Mouse (Mus musculus): ENCODE data around the gene Ttc22. TPM values are rescaled to one million over a fixed set of nuclear protein-coding genes. Genes with fewer than 3 reads are reported as not detected.

Ttc22 gene
- polyA plus RNA-seq, 1 experiment from 2014 or later, result 5.7 TPM

DNA sequence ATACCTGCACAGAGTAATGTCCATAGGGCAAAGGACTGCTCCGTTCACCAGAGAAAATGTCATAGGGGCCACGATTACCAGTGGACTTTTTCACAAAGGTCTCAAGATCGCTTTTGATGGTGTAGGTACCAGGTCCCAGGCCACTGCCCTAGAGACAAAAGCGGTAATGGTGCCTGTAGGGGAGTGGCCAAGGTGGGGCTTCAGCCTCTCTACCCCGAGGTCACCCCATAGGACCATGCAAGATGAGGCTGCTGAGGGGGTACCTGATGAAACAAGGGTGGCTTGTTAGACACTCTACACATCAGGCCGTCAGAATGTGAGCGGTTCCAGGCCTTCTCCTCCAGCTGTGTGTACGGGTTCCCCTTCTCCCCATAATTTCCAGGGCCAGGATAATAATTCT lies 9.1 kb upstream of the Ttc22 start:
- H3K9ac ChIP-seq (ENCODE audit: low read depth, low read length), result no peak overlapping the region
- no peak overlapping the region for H3K4me3 ChIP-seq (ENCODE audit: low read length)
- no peak overlapping the region for H3K27ac ChIP-seq (ENCODE audit: low read depth, low read length)
- H3K9me3 ChIP-seq (ENCODE audit: control insufficient read depth, low read length), result no peaks in the 10 kb centered on the region
- H3K36me3 ChIP-seq (ENCODE audit: control insufficient read depth, insufficient read depth, low read length), result no peaks in the 10 kb centered on the region
- peaks cover 6% of the 10 kb centered on the region; the same call in 1 of the 2 replicates for H3K4me1 ChIP-seq (ENCODE audit: control insufficient read depth, insufficient read depth, low read length)
- no peaks in the 10 kb centered on the region for H3K27me3 ChIP-seq (ENCODE audit: control insufficient read depth, insufficient read depth, low read length)
- 81% methylated on average over 8 of the region's 8 CpGs for WGBS
- no peak for ATAC-seq (ENCODE audit: low FRiP score, low TSS enrichment)
- H3K4me2 ChIP-seq (replicated peaks; ENCODE audit: low read depth, low read length), result no peak overlapping the region

DNA sequence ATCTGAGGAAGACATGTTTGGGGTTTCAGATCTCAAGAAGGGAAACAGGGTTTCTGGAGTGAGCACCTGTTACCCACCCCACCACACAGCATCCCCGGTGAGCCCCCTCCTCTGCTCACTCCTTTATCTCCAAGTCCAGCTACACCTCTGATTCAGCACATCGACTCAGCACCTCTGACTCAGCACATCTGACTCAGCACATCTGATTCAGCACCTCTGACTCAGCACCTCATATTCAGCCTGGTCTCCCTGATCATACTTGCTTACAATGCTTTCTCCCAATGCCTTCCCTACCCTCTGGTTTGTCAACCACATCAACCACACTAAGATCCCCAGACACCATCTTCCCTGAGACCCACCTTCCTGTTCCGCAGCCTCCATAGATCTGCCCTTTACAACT lies 8.7 kb upstream of the Ttc22 start:
- WGBS, result 80% methylated on average over 3 of the region's 3 CpGs

DNA sequence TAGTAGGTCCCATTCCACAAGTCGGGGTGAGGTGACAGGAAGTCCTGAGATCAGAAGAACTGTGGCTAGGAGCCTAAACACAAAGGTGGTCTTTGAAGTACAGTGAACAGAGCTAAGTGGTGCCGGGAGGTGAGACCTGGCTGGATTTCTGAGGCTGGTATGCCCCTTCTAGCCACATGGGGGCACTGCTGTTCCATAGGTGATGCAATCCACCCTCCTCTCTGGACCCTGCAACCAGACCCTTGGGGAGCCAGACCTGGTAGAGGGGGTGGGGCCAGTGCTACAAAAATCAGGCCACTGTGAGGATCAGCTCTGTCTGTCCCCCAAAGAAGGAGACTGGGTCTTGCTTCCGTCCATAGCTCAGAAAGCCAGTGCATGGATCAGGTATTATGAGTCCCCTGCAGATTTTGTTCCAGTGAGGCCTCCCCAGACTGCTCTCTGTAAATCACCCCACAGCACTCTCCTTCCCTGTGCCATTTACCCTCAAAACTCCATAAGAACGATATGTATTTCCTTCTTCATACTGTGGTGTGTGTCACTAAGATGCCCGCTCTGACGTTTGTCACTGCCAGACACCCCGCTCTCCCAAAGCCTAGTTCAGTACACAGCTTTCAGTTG lies 7.9 kb upstream of the Ttc22 start:
- 42% methylated on average over 7 of the region's 7 CpGs for WGBS
- no peaks in the 10 kb centered on the region for H3K36me3 ChIP-seq (ENCODE audit: control insufficient read depth, insufficient read depth, low read length)
- H3K9ac ChIP-seq (ENCODE audit: low read depth, low read length), result no peak overlapping the region
- ATAC-seq (ENCODE audit: low FRiP score, low TSS enrichment), result peak; percentile 73
- H3K27ac ChIP-seq (ENCODE audit: low read depth, low read length), result no peak overlapping the region
- no peak overlapping the region for H3K4me2 ChIP-seq (replicated peaks; ENCODE audit: low read depth, low read length)
- H3K4me3 ChIP-seq (ENCODE audit: low read length), result no peak overlapping the region
- peaks cover 6% of the 10 kb centered on the region; the same call in 1 of the 2 replicates for H3K4me1 ChIP-seq (ENCODE audit: control insufficient read depth, insufficient read depth, low read length)
- H3K27me3 ChIP-seq (ENCODE audit: control insufficient read depth, insufficient read depth, low read length), result no peaks in the 10 kb centered on the region
- no peaks in the 10 kb centered on the region for H3K9me3 ChIP-seq (ENCODE audit: control insufficient read depth, low read length)

More for the DNA sequence above, 8.7 kb upstream of the Ttc22 start:
- H3K4me2 ChIP-seq (replicated peaks; ENCODE audit: low read depth, low read length), result no peak overlapping the region
- H3K36me3 ChIP-seq (ENCODE audit: control insufficient read depth, insufficient read depth, low read length), result no peaks in the 10 kb centered on the region
- no peaks in the 10 kb centered on the region for H3K27me3 ChIP-seq (ENCODE audit: control insufficient read depth, insufficient read depth, low read length)
- no peak overlapping the region for H3K9ac ChIP-seq (ENCODE audit: low read depth, low read length)
- H3K27ac ChIP-seq (ENCODE audit: low read depth, low read length), result no peak overlapping the region
- H3K9me3 ChIP-seq (ENCODE audit: control insufficient read depth, low read length), result no peaks in the 10 kb centered on the region
- H3K4me1 ChIP-seq (ENCODE audit: control insufficient read depth, insufficient read depth, low read length), result peaks cover 6% of the 10 kb centered on the region; the same call in 1 of the 2 replicates
- H3K4me3 ChIP-seq (ENCODE audit: low read length), result no peak overlapping the region
- ATAC-seq (ENCODE audit: low FRiP score, low TSS enrichment), result no peak

DNA sequence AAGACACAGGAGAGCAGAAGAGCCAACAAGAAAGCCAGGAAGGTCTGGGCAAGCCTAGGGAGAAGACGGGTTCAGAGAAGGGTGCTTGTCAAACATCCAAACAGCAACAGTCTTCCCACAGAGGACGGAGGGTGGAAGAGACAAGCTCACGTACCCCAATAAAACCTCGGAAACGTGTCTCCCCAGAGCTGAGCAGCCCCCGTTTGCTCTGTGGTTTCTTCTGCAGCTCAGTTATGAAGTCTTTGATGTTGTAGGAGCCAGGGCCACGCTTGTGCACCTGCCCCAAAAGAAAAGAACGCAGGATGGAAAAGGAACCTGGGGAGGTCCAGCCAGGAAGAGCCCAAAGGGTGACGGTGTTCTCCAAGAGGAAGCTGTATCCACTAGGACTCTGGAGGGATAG lies 7.4 kb upstream of the Ttc22 start:
- H3K9me3 ChIP-seq (ENCODE audit: control insufficient read depth, low read length), result no peaks in the 10 kb centered on the region
- no peaks in the 10 kb centered on the region for H3K27me3 ChIP-seq (ENCODE audit: control insufficient read depth, insufficient read depth, low read length)
- H3K4me1 ChIP-seq (ENCODE audit: control insufficient read depth, insufficient read depth, low read length), result peaks cover 6% of the 10 kb centered on the region; the same call in 1 of the 2 replicates
- no peak for ATAC-seq (ENCODE audit: low FRiP score, low TSS enrichment)
- no peaks in the 10 kb centered on the region for H3K36me3 ChIP-seq (ENCODE audit: control insufficient read depth, insufficient read depth, low read length)
- WGBS, result 83% methylated on average over 9 of the region's 9 CpGs
- no peak overlapping the region for H3K4me3 ChIP-seq (ENCODE audit: low read length)
- no peak overlapping the region for H3K4me2 ChIP-seq (replicated peaks; ENCODE audit: low read depth, low read length)
- no peak overlapping the region for H3K27ac ChIP-seq (ENCODE audit: low read depth, low read length)
- no peak overlapping the region for H3K9ac ChIP-seq (ENCODE audit: low read depth, low read length)

DNA sequence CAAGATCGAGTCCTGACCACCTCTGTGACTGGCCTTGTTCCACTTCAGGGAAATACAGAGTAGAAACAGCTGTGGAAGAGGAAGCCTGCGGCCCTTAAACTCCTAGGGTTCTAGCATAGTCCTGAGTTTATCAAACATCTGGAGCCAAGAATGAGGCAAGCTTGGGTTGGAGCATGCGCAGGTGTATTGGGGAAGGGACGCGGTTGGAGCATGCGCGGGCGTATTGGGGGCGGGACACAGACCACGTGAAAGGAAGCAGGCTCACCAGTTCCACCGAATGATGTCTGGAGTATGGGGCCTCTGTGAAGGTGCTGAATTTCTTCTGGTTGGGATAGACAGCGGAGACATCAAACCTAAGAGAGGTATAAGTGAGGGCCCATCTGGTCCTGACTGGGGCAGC lies 6.6 kb upstream of the Ttc22 start:
- H3K27ac ChIP-seq (ENCODE audit: low read depth, low read length), result no peak overlapping the region
- 81% methylated on average over 12 of the region's 12 CpGs for WGBS
- H3K4me2 ChIP-seq (replicated peaks; ENCODE audit: low read depth, low read length), result no peak overlapping the region
- H3K4me3 ChIP-seq (ENCODE audit: low read length), result no peak overlapping the region
- peaks cover 6% of the 10 kb centered on the region; the same call in 1 of the 2 replicates for H3K4me1 ChIP-seq (ENCODE audit: control insufficient read depth, insufficient read depth, low read length)
- H3K36me3 ChIP-seq (ENCODE audit: control insufficient read depth, insufficient read depth, low read length), result no peaks in the 10 kb centered on the region
- no peak for ATAC-seq (ENCODE audit: low FRiP score, low TSS enrichment)
- no peak overlapping the region for H3K9ac ChIP-seq (ENCODE audit: low read depth, low read length)
- no peaks in the 10 kb centered on the region for H3K9me3 ChIP-seq (ENCODE audit: control insufficient read depth, low read length)
- no peaks in the 10 kb centered on the region for H3K27me3 ChIP-seq (ENCODE audit: control insufficient read depth, insufficient read depth, low read length)

DNA sequence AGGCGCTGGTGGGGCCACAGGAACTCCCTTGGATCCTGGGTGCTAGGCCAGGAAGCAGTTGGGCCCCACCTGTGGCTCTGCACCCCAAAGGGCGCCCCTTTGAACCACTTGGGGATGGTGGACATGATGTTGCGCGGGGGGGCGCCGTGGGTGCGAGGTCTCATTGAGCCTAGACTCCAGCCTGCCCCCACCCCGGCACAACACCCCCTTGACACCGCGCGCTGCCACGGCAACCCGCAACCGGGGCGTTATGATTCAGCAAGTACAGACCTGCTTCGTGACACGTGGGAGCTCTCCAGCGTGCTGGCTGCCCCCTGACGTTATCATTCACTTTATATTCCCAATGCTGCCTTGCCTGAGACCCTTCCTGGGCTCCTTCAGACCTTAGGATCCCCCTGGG lies 5.2 kb upstream of the Ttc22 start, which contains the start of gene Lexm:
Gene Lexm, minus strand, starts transcription at position 186 of the 400 bp plus-strand sequence.
- no peaks in the 10 kb centered on the region for H3K36me3 ChIP-seq (ENCODE audit: control insufficient read depth, insufficient read depth, low read length)
- H3K27ac ChIP-seq (ENCODE audit: low read depth, low read length), result no peak within 1 kb of the TSS
- peaks cover 6% of the 10 kb centered on the region; the same call in 1 of the 2 replicates for H3K4me1 ChIP-seq (ENCODE audit: control insufficient read depth, insufficient read depth, low read length)
- no peaks in the 10 kb centered on the region for H3K9me3 ChIP-seq (ENCODE audit: control insufficient read depth, low read length)
- H3K4me3 ChIP-seq (ENCODE audit: low read length), result no peak within 1 kb of the TSS
- peaks cover 8% of the 10 kb centered on the region for H3K27me3 ChIP-seq (ENCODE audit: control insufficient read depth, insufficient read depth, low read length)
- WGBS, result 1% methylated on average over 18 of the region's 19 CpGs
- H3K4me2 ChIP-seq (replicated peaks; ENCODE audit: low read depth, low read length), result peak within 1 kb of the TSS; percentile 31
- H3K9ac ChIP-seq (ENCODE audit: low read depth, low read length), result no peak within 1 kb of the TSS
- ATAC-seq (ENCODE audit: low FRiP score, low TSS enrichment), result 0 out of 2 replicates have a peak, but pooled peaks have one; percentile 22

DNA sequence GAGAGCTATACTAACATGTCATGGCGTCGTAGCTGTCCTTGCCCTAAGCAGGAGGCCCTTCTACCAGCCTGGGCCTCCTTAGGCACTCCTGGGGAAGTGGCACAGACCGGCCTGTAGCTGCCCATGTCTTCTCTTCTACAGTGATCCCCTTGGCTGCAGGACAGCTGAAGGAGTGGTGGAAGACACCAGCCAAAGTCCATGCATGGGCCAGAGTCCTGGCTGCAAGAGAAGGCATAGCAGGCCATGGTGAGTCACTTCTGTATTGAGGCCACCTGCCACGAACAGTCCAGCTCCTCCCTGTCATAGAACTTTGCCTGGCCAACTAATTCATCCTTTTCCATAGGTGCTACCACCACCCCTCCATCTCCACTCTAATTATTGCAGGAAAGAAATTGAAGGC lies 3.3 kb upstream of the Ttc22 start:
- Histone ChIP-seq H3K36me3 (ENCODE audit: control insufficient read depth, insufficient read depth, low read length) (no peaks in the 10 kb centered on the region), H3K4me2 (replicated peaks; ENCODE audit: low read depth, low read length) (no peak overlapping the region), H3K27me3 (ENCODE audit: control insufficient read depth, insufficient read depth, low read length) (peaks cover 27% of the 10 kb centered on the region), H3K9ac (ENCODE audit: low read depth, low read length) (no peak overlapping the region), H3K4me3 (ENCODE audit: low read length) (no peak overlapping the region), H3K27ac (ENCODE audit: low read depth, low read length) (no peak overlapping the region), H3K4me1 (ENCODE audit: control insufficient read depth, insufficient read depth, low read length) (peaks cover 6% of the 10 kb centered on the region; the same call in 1 of the 2 replicates), H3K9me3 (ENCODE audit: control insufficient read depth, low read length) (no peaks in the 10 kb centered on the region)
- WGBS, result 88% methylated on average over 4 of the region's 4 CpGs
- ATAC-seq (ENCODE audit: low FRiP score, low TSS enrichment), result no peak

DNA sequence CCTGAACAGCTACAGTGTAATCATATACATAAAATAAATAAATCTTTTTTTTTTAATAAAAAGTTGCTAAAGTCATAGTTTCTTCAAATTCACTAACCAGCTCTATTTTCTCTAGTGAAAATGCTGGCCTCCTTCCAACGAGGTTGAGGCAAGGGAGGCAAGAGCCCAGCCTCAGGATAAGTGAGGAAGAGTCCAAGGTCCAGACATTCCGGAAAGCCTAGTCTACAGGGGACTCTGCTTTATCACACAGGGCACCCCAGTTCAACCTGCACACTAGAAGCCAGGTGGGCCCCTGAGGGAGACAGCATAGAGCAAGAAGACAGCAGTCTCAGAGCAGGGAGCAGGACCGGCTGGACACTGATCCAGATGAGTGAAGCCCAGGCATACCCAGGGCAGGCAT lies 804 bp upstream of the Ttc22 start:
- no peak overlapping the region for H3K27ac ChIP-seq (ENCODE audit: low read depth, low read length)
- 72% methylated on average over 3 of the region's 3 CpGs for WGBS
- peaks cover 30% of the 10 kb centered on the region for H3K27me3 ChIP-seq (ENCODE audit: control insufficient read depth, insufficient read depth, low read length)
- peaks cover 6% of the 10 kb centered on the region; the same call in 1 of the 2 replicates for H3K4me1 ChIP-seq (ENCODE audit: control insufficient read depth, insufficient read depth, low read length)
- H3K36me3 ChIP-seq (ENCODE audit: control insufficient read depth, insufficient read depth, low read length), result no peaks in the 10 kb centered on the region
- no peak for ATAC-seq (ENCODE audit: low FRiP score, low TSS enrichment)
- H3K9me3 ChIP-seq (ENCODE audit: control insufficient read depth, low read length), result no peaks in the 10 kb centered on the region
- no peak overlapping the region for H3K9ac ChIP-seq (ENCODE audit: low read depth, low read length)
- no peak overlapping the region for H3K4me3 ChIP-seq (ENCODE audit: low read length)
- no peak overlapping the region for H3K4me2 ChIP-seq (replicated peaks; ENCODE audit: low read depth, low read length)

DNA sequence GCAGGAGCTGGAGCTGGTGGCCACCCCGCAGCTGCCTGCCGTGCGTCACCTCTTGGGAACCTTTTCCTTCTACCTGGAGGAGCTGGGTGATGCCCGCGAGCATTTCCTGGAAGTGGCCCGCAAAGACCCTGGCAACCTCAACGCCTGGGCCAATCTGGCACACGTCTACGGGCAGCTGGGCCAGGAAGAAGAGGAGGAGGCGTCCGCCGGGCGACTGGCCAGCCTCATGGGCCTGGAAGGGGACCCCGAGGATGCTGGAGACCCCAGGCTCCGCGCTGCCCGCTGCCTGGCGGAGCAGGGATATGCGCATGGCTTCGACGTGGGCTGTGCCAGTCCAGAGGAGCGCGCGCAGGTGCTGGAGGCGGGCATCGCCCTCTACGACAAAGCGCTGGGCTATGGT lies 480 bp downstream of the Ttc22 start:
- Histone ChIP-seq H3K9ac (ENCODE audit: low read depth, low read length) (no peak overlapping the region), H3K4me2 (replicated peaks; ENCODE audit: low read depth, low read length) (no peak overlapping the region; the same call in 1 of the 2 replicates), H3K27me3 (ENCODE audit: control insufficient read depth, insufficient read depth, low read length) (peaks cover 30% of the 10 kb centered on the region), H3K4me1 (ENCODE audit: control insufficient read depth, insufficient read depth, low read length) (no peaks in the 10 kb centered on the region), H3K4me3 (ENCODE audit: low read length) (no peak overlapping the region), H3K36me3 (ENCODE audit: control insufficient read depth, insufficient read depth, low read length) (no peaks in the 10 kb centered on the region), H3K27ac (ENCODE audit: low read depth, low read length) (no peak overlapping the region), H3K9me3 (ENCODE audit: control insufficient read depth, low read length) (no peaks in the 10 kb centered on the region)
- no peak for ATAC-seq (ENCODE audit: low FRiP score, low TSS enrichment)
- 19% methylated on average over 16 of the region's 28 CpGs for WGBS

All from kidney, embryonic 14.5 days (tissue).